Mouse (Mus musculus): ENCODE data around the gene Adam12. TPM values are rescaled to one million over a fixed set of nuclear protein-coding genes. Genes with fewer than 3 reads are reported as not detected.

The Adam12 gene
- total RNA-seq, 2 experiments from 2014 or later: 24.4 to 26.3 TPM

Small RNA genes within 50 kb of the gene (microRNA-seq; reads per million reads assigned to microRNA genes)
- not detected for gene Gm23631

Other genes starting within 250 kb of the Adam12 start
- gene D7Ertd443e, start 153.5 kb upstream of the Adam12 start, total RNA-seq (2021): 1 to 10 TPM; 3.9 to 6.8 TPM